Mouse (Mus musculus): Measurements from ENCODE around the gene Map4k4. TPM values are rescaled to one million over a fixed set of nuclear protein-coding genes. Genes with fewer than 3 reads are reported as not detected.

Gene Map4k4
- total RNA-seq, 2 experiments from 2014 or later, result 20.4 to 29.6 TPM

- ATAC-seq (replicated peaks; ENCODE audit: low FRiP score, low TSS enrichment, poor library complexity, severe bottlenecking), result no peak
These were observed 5.2 kb upstream of the Map4k4 start for GRCm38 (mm10) chr1:39895506-39895905.

GRCm38 (mm10) chr1:39896581-39896980 is 4.1 kb upstream of the Map4k4 start:
- ATAC-seq (replicated peaks; ENCODE audit: low FRiP score, low TSS enrichment, poor library complexity, severe bottlenecking), result no peak

- ATAC-seq (replicated peaks; ENCODE audit: low FRiP score, low TSS enrichment, poor library complexity, severe bottlenecking), result no peak
These were observed 2.0 kb upstream of the Map4k4 start for GRCm38 (mm10) chr1:39898686-39899085.

GRCm38 (mm10) chr1:39901063-39901811 is 524 bp downstream of the Map4k4 start:
- no peak; the same call in 1 of the 2 replicates for ATAC-seq (replicated peaks; ENCODE audit: low FRiP score, low TSS enrichment, poor library complexity, severe bottlenecking)

- ATAC-seq (replicated peaks; ENCODE audit: low FRiP score, low TSS enrichment, poor library complexity, severe bottlenecking), result peak; percentile 66
These were observed 1.4 kb downstream of the Map4k4 start for GRCm38 (mm10) chr1:39901851-39902703.

GRCm38 (mm10) chr1:39902704-39903151 is 2.0 kb downstream of the Map4k4 start:
- no peak for ATAC-seq (replicated peaks; ENCODE audit: low FRiP score, low TSS enrichment, poor library complexity, severe bottlenecking)

GRCm38 (mm10) chr1:39904720-39905119 is 4.0 kb downstream of the Map4k4 start:
- no peak for ATAC-seq (replicated peaks; ENCODE audit: low FRiP score, low TSS enrichment, poor library complexity, severe bottlenecking)

- no peak for ATAC-seq (replicated peaks; ENCODE audit: low FRiP score, low TSS enrichment, poor library complexity, severe bottlenecking)
These were observed 6.2 kb downstream of the Map4k4 start for GRCm38 (mm10) chr1:39906921-39907320.

GRCm38 (mm10) chr1:39908976-39909375 is 8.3 kb downstream of the Map4k4 start:
- no peak for ATAC-seq (replicated peaks; ENCODE audit: low FRiP score, low TSS enrichment, poor library complexity, severe bottlenecking)

- ATAC-seq (replicated peaks; ENCODE audit: low FRiP score, low TSS enrichment, poor library complexity, severe bottlenecking), result peak; percentile 87
These were observed 10.7 kb downstream of the Map4k4 start for GRCm38 (mm10) chr1:39911446-39911845.

- no peak for ATAC-seq (replicated peaks; ENCODE audit: low FRiP score, low TSS enrichment, poor library complexity, severe bottlenecking)
These were observed 12.5 kb downstream of the Map4k4 start for GRCm38 (mm10) chr1:39913256-39913655.

- ATAC-seq (replicated peaks; ENCODE audit: low FRiP score, low TSS enrichment, poor library complexity, severe bottlenecking), result no peak
These were observed 15.4 kb downstream of the Map4k4 start for GRCm38 (mm10) chr1:39916144-39916543.

GRCm38 (mm10) chr1:39917855-39918516 is 17.3 kb downstream of the Map4k4 start:
- ATAC-seq (replicated peaks; ENCODE audit: low FRiP score, low TSS enrichment, poor library complexity, severe bottlenecking), result no peak

- ATAC-seq (replicated peaks; ENCODE audit: low FRiP score, low TSS enrichment, poor library complexity, severe bottlenecking), result no peak
These were observed 17.9 kb downstream of the Map4k4 start for GRCm38 (mm10) chr1:39918517-39919115.

GRCm38 (mm10) chr1:39920616-39921015 is 19.9 kb downstream of the Map4k4 start:
- no peak for ATAC-seq (replicated peaks; ENCODE audit: low FRiP score, low TSS enrichment, poor library complexity, severe bottlenecking)

- no peak for ATAC-seq (replicated peaks; ENCODE audit: low FRiP score, low TSS enrichment, poor library complexity, severe bottlenecking)
These were observed 21.3 kb downstream of the Map4k4 start for GRCm38 (mm10) chr1:39921996-39922395.

GRCm38 (mm10) chr1:39922714-39923113 is 22.0 kb downstream of the Map4k4 start:
- ATAC-seq (replicated peaks; ENCODE audit: low FRiP score, low TSS enrichment, poor library complexity, severe bottlenecking), result no peak; the same call in 1 of the 2 replicates

GRCm38 (mm10) chr1:39923395-39924337 is 23.0 kb downstream of the Map4k4 start:
- peak; percentile 60 for ATAC-seq (replicated peaks; ENCODE audit: low FRiP score, low TSS enrichment, poor library complexity, severe bottlenecking)
